Mouse (Mus musculus) limb, embryonic 14.5 days (tissue): Measurements from ENCODE around the gene Abhd10. TPM values are rescaled to one million over a fixed set of nuclear protein-coding genes. Genes with fewer than 3 reads are reported as not detected.

ENCODE experiments used
- ATAC-seq: fragments of 200-750 bp; cut with Nextera tagmentation; 2 replicates; pipeline ENCODE4 v1.8.0; 2017; ENCODE audit warnings: low read depth, moderate number of reproducible peaks, moderate TSS enrichment; ENCODE audit not compliant: low FRiP score
- DNase-seq: peaks from one replicate; pipeline ENCODE4 v3.0.0-alpha.2; 2015; ENCODE audit warnings: low spot score
- H3K27ac ChIP-seq: fragments of 300-500 bp; sonication (generic); replicated peaks from 2 replicates; pipeline ENCODE4 v1.5.1; 2014; ENCODE audit warnings: low read depth, mild to moderate bottlenecking, low read length, moderate library complexity, mixed read lengths
- H3K27me3 ChIP-seq: fragments of 300-500 bp; sonication (generic); 2 replicates; pipeline ENCODE4 v1.6.1; 2014; ENCODE audit warnings: low read length, mixed read lengths; ENCODE audit not compliant: control insufficient read depth, insufficient read depth
- H3K36me3 ChIP-seq: fragments of 300-500 bp; sonication (generic); 2 replicates; pipeline ENCODE4 v1.6.1; 2014; ENCODE audit warnings: mild to moderate bottlenecking, low read length, moderate library complexity, mixed read lengths; ENCODE audit not compliant: control insufficient read depth, insufficient read depth
- H3K4me1 ChIP-seq: fragments of 300-500 bp; sonication (generic); 2 replicates; pipeline ENCODE4 v1.6.1; 2014; ENCODE audit warnings: antibody characterized with exemption, low read length, mixed read lengths; ENCODE audit not compliant: control insufficient read depth, insufficient read depth
- H3K4me2 ChIP-seq: fragments of 300-500 bp; sonication (generic); replicated peaks from 2 replicates; pipeline ENCODE4 v1.6.1; 2014; ENCODE audit warnings: low read depth, mild to moderate bottlenecking, low read length, moderate library complexity; ENCODE audit not compliant: severe bottlenecking
- H3K4me3 ChIP-seq: fragments of 300-500 bp; sonication (generic); replicated peaks from 2 replicates; pipeline ENCODE4 v1.5.1; 2014; ENCODE audit warnings: low read length
- H3K9ac ChIP-seq: fragments of 300-500 bp; sonication (generic); 2 replicates; pipeline ENCODE4 v1.6.1; 2014; ENCODE audit warnings: mild to moderate bottlenecking, low read depth, low read length, moderate library complexity; ENCODE audit not compliant: severe bottlenecking
- H3K9me3 ChIP-seq: fragments of 300-500 bp; sonication (generic); 2 replicates; pipeline ENCODE4 v1.6.1; 2016; ENCODE audit warnings: low read length; ENCODE audit not compliant: control insufficient read depth
- POLR2A ChIP-seq: fragments of 200-500 bp; IDR thresholded peaks from 2 replicates; pipeline ENCODE4 v1.8.0; 2012; ENCODE audit warnings: inconsistent platforms, mild to moderate bottlenecking, moderate library complexity, borderline replicate concordance; ENCODE audit not compliant: insufficient read depth, insufficient read length; ENCODE audit errors: extremely low read depth
- WGBS: fragments of 180-500 bp; shearing (Covaris S2); extraction: QIAGEN DNeasy Blood & Tissue Kit; methylation state at CpG from one replicate; pipeline ENCODE4 v1.1.7; 2014; 5-methylcytosine and 5-hydroxymethylcytosine counted together
- polyA plus RNA-seq, 2 experiments: library from polyadenylated mRNA; depleted of rRNA in 1 of 2; stranded (reverse) in 1 of 2; unstranded in 1 of 2; fragments of >200 nt; fragmentation: Nextera tagmentation in 1 of 2; extraction: Ambion mirVana in 1 of 2; gene quantifications; 2 replicates each; pipeline versions ENCODE4 v1.2.1 to v1.2.3; 2012 to 2014

Gene Abhd10
- polyA plus RNA-seq, 2 experiments: 28.3 to 29.6 TPM

- WGBS: 76% methylated on average over 6 of the region's 7 CpGs
- H3K36me3 ChIP-seq: no peaks in the 10 kb centered on the region
- no peak overlapping the region for H3K27ac ChIP-seq
- H3K4me1 ChIP-seq: no peaks in the 10 kb centered on the region
- TF ChIP-seq POLR2A: no peak
- H3K4me3 ChIP-seq: no peak overlapping the region
- no peak overlapping the region for H3K9ac ChIP-seq
- no peaks in the 10 kb centered on the region for H3K27me3 ChIP-seq
- no peaks in the 10 kb centered on the region for H3K9me3 ChIP-seq
- H3K4me2 ChIP-seq: no peak overlapping the region
- no peak for DNase-seq
- no peak for ATAC-seq
Measured at GRCm38 (mm10) chr16:45711263-45711662, 31.5 kb downstream of the Abhd10 start.

- Histone ChIP-seq H3K27ac (no peak overlapping the region), H3K36me3 (no peaks in the 10 kb centered on the region), H3K4me1 (no peaks in the 10 kb centered on the region), H3K9me3 (no peaks in the 10 kb centered on the region), H3K27me3 (no peaks in the 10 kb centered on the region), H3K4me2 (no peak overlapping the region), H3K4me3 (no peak overlapping the region), H3K9ac (no peak overlapping the region)
- WGBS: 63% methylated on average over 5 of the region's 5 CpGs
- ATAC-seq (no peak), DNase-seq (no peak)
- TF ChIP-seq POLR2A: no peak
Measured at GRCm38 (mm10) chr16:45699301-45699700, 43.5 kb downstream of the Abhd10 start.

GRCm38 (mm10) chr16:45697996-45698395, 44.8 kb downstream of the Abhd10 start:
- Histone ChIP-seq H3K9ac (no peak overlapping the region), H3K9me3 (no peaks in the 10 kb centered on the region), H3K27me3 (no peaks in the 10 kb centered on the region), H3K4me3 (no peak overlapping the region), H3K27ac (no peak overlapping the region), H3K4me1 (no peaks in the 10 kb centered on the region), H3K36me3 (no peaks in the 10 kb centered on the region), H3K4me2 (no peak overlapping the region)
- no peak for TF ChIP-seq POLR2A
- DNase-seq (no peak), ATAC-seq (no peak)
- WGBS: 78% methylated on average over 6 of the region's 6 CpGs

- ATAC-seq: no peak
Measured at GRCm38 (mm10) chr16:45695445-45696160, 47.2 kb downstream of the Abhd10 start.

GRCm38 (mm10) chr16:45693558-45693957, 49.2 kb downstream of the Abhd10 start, which contains the start of gene Tmprss7:
Gene Tmprss7, minus strand, starts transcription at chr16:45693658.
- H3K9me3 ChIP-seq: no peaks in the 10 kb centered on the region
- no peak within 1 kb of the TSS for H3K4me2 ChIP-seq
- 71% methylated on average over 10 of the region's 10 CpGs for WGBS
- TF ChIP-seq POLR2A: no peak
- no peak within 1 kb of the TSS for H3K9ac ChIP-seq
- H3K4me1 ChIP-seq: no peaks in the 10 kb centered on the region
- no peak for ATAC-seq
- H3K27ac ChIP-seq: no peak within 1 kb of the TSS
- H3K36me3 ChIP-seq: no peaks in the 10 kb centered on the region
- no peak within 1 kb of the TSS for H3K4me3 ChIP-seq
- no peak for DNase-seq
- no peaks in the 10 kb centered on the region for H3K27me3 ChIP-seq

More at GRCm38 (mm10) chr16:45695445-45696160, 47.2 kb downstream of the Abhd10 start:
- no peak overlapping the region for H3K27ac ChIP-seq
- no peak overlapping the region for H3K4me2 ChIP-seq
- 77% methylated on average over 9 of the region's 9 CpGs for WGBS
- H3K9ac ChIP-seq: no peak overlapping the region
- H3K4me1 ChIP-seq: no peaks in the 10 kb centered on the region
- H3K4me3 ChIP-seq: no peak overlapping the region
- H3K27me3 ChIP-seq: no peaks in the 10 kb centered on the region
- H3K36me3 ChIP-seq: no peaks in the 10 kb centered on the region
- no peak for DNase-seq
- no peak for TF ChIP-seq POLR2A
- no peaks in the 10 kb centered on the region for H3K9me3 ChIP-seq
